12 mouse cellular contexts compared by ENCODE assay signal in the genomic region with DNA sequence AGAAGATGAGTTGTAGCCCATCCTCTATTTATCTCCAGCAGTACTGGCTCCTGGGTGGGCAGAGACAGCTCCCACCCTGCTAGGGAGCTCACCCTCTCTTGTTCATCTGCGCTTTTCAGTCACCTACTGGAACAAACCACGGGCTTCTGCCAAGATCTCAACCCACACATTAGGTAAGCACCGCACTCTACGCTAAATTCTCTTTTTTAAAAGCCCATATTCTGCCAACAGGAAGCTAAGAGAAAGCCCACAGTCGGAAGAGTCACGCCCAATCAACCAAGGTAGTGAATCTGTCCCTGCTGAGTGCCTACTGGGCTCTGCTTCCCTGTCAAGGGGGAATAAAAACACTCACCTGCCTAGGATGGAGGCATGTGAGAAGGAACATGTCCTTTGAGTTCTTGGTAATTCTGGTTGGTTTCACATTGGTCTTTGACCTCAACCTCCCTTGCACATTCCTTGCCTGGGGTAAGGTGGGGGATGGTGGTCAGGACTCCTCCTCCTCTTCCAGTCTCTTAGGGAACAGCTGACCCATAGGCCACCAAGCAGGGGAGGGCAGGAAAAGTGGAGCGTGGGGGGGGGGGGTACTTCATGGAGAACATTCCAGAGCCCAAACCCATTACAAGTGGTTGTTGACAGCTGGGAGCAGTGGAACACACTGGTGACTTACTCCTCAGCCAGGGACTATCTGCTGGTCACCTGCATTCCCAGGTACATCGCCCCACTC.
DNase-seq lines count a peak whose midpoint lies in the region; ATAC-seq and TF ChIP-seq lines count a peak whose summit lies in the region.
"Had no signal": no experiment of that assay in that cellular context is flagged by ENCODE, and none has a peak within 500 bp of the region (broad histone marks: within the 10 kb centered on the region; RNA-seq: fewer than 3 reads in every experiment).

No protein-coding gene starts in this region.

- H3K4me1 ChIP-seq in heart, adult 2 months (ENCODE audit: control insufficient read depth, insufficient read depth, low read length) = peaks cover 47% of the 10 kb centered on the region
- H3K4me1 ChIP-seq in forebrain, embryonic 13.5 days = no peaks in the 10 kb centered on the region
- H3K4me1 ChIP-seq in thymus, adult 2 months (replicated peaks; ENCODE audit: control insufficient read depth, insufficient read depth, low read length) = peaks cover 15% of the 10 kb centered on the region

- no peak overlapping the region for H3K9ac ChIP-seq in heart, adult 2 months (ENCODE audit: low read depth, low read length)
- no peak overlapping the region for H3K9ac ChIP-seq in forebrain, embryonic 13.5 days
- H3K9ac ChIP-seq: liver, embryonic 13.5 days had no signal

- no peaks in the 10 kb centered on the region; the same call in 1 of the 2 replicates for H3K79me2 ChIP-seq in heart, adult 2 months (replicated peaks; ENCODE audit: control insufficient read depth, insufficient read depth, low read length)

- TF ChIP-seq EP300 in heart, adult 2 months (IDR thresholded peaks at IDR 0.05; ENCODE audit: insufficient read depth, low read depth, low read length) = no peak

- intact Hi-C loops in heart, adult 2 months (cut with DNase I) = no loop called here

- ATAC-seq in inflammation-experienced regulatory T-cells, adult 6 months = peak; percentile 69
- no peak for ATAC-seq in forebrain, embryonic 13.5 days

- H3K27me3 ChIP-seq in heart, adult 2 months (ENCODE audit: control insufficient read depth, insufficient read depth, low read length) = no peaks in the 10 kb centered on the region
- H3K27me3 ChIP-seq in forebrain, embryonic 13.5 days = no peaks in the 10 kb centered on the region
- no peaks in the 10 kb centered on the region for H3K27me3 ChIP-seq in thymus, adult 2 months (ENCODE audit: control insufficient read depth, insufficient read depth, low read length)
- H3K27me3 ChIP-seq: liver, embryonic 13.5 days had no signal

- DNase-seq in heart, adult 2 months = no peak
- no peak for DNase-seq in heart, postnatal 4 days
- DNase-seq in CD4-positive, CD25-positive, alpha-beta regulatory T cell, adult 2 months (ENCODE audit: low read depth, low spot score) = peak; percentile 49
- DNase-seq in kidney, postnatal 25 days = peak; percentile 88 to 95
- no peak for DNase-seq in thymus, adult 2 months
- DNase-seq in layer of hippocampus, adult 11-12 months (ENCODE audit: low spot score) = no peak
- DNase-seq: adrenal gland, postnatal 14 days; liver, embryonic 13.5 days; spleen, adult 18-20 months had no signal

- H3K36me3 ChIP-seq in heart, adult 2 months (ENCODE audit: control insufficient read depth, insufficient read depth, low read length) = peaks cover 62% of the 10 kb centered on the region
- H3K36me3 ChIP-seq in forebrain, embryonic 13.5 days (ENCODE audit: poor library complexity, severe bottlenecking) = peaks cover 9% of the 10 kb centered on the region; the same call in 1 of the 2 replicates
- no peaks in the 10 kb centered on the region for H3K36me3 ChIP-seq in thymus, adult 2 months (ENCODE audit: control insufficient read depth, insufficient read depth, low read length)

- 51% methylated on average over 8 of the region's 8 CpGs for WGBS in heart, adult 2 months
- WGBS in forebrain, embryonic 13.5 days = 91% methylated on average over 8 of the region's 8 CpGs
- WGBS in thymus, adult 2 months = 40% methylated on average over 8 of the region's 8 CpGs

- no peak for TF ChIP-seq POLR2A in heart, adult 2 months (IDR thresholded peaks at IDR 0.05; ENCODE audit: insufficient read depth, low read depth, low read length)
- no peak for TF ChIP-seq POLR2A in thymus, adult 2 months (IDR thresholded peaks at IDR 0.05; ENCODE audit: control insufficient read depth, extremely low read depth, insufficient read depth, low read length, poor library complexity)

- TF ChIP-seq CTCF in heart, adult 2 months (IDR thresholded peaks at IDR 0.05) = no peak
- no peak for TF ChIP-seq CTCF in thymus, adult 2 months (IDR thresholded peaks at IDR 0.05; ENCODE audit: borderline replicate concordance, control insufficient read depth, extremely low read depth, insufficient read depth, low read length, poor library complexity)

- H3K9me3 ChIP-seq in forebrain, embryonic 13.5 days (replicated peaks) = no peaks in the 10 kb centered on the region
- H3K9me3 ChIP-seq: liver, embryonic 13.5 days; megakaryocyte, embryonic 14.5 days had no signal

- H3K27ac ChIP-seq in heart, adult 2 months = peak overlapping the region; percentile 79
- H3K27ac ChIP-seq in forebrain, embryonic 13.5 days = no peak overlapping the region
- H3K27ac ChIP-seq in thymus, adult 2 months (ENCODE audit: control insufficient read depth, insufficient read depth, low read length) = no peak overlapping the region; the same call in 1 of the 2 replicates
- H3K27ac ChIP-seq: liver, embryonic 13.5 days had no signal

- no peak overlapping the region for H3K4me3 ChIP-seq in heart, adult 2 months
- no peak overlapping the region for H3K4me3 ChIP-seq in forebrain, embryonic 13.5 days
- H3K4me3 ChIP-seq in thymus, adult 2 months (ENCODE audit: control insufficient read depth, insufficient read depth, low read length) = no peak overlapping the region
- H3K4me3 ChIP-seq: liver, embryonic 13.5 days; megakaryocyte, embryonic 14.5 days had no signal

- H3K4me2 ChIP-seq in forebrain, embryonic 13.5 days = no peak overlapping the region
- H3K4me2 ChIP-seq: liver, embryonic 13.5 days had no signal

Comparison
In these comparisons a context has a peak if more than half of its experiments do, and no peak if none do; other contexts are left out.
1. DNase-seq: peak in CD4-positive, CD25-positive, alpha-beta regulatory T cell, adult 2 months (single experiment) and kidney, postnatal 25 days (2 of 2); none in heart, adult 2 months (0 of 2), heart, postnatal 4 days (single experiment), thymus, adult 2 months (single experiment) and layer of hippocampus, adult 11-12 months (single experiment).